Mouse (Mus musculus): ENCODE measurements around the gene Rph3a. TPM values are rescaled to one million over a fixed set of nuclear protein-coding genes. Genes with fewer than 3 reads are reported as not detected.

Rph3a gene
- not detected for total RNA-seq (2021)

GRCm38 (mm10) chr5:121009811-121010569 lies at the start of gene Rph3a:
Gene Rph3a (minus strand): TSS chr5:121010092.
- intact Hi-C loops (cut with DNase I), result no loop called here
- no peak for DNase-seq

GRCm38 (mm10) chr5:121058261-121058660 lies 48.4 kb upstream of the Rph3a start:
- intact Hi-C loops (cut with DNase I), result no loop called here
- DNase-seq, result no peak

- DNase-seq, result no peak
- intact Hi-C loops (cut with DNase I), result no loop called here
Measured at GRCm38 (mm10) chr5:121053886-121054285, 44.0 kb upstream of the Rph3a start.

- intact Hi-C loops (cut with DNase I), result no loop called here
- peak in 1 of 2 experiments; percentile 4 for DNase-seq
Measured at GRCm38 (mm10) chr5:121041791-121042190, 31.9 kb upstream of the Rph3a start.

- intact Hi-C loops (cut with DNase I), result no loop called here
- DNase-seq, result no peak
Measured at GRCm38 (mm10) chr5:121039465-121039864, 29.6 kb upstream of the Rph3a start.

- DNase-seq, result no peak
- intact Hi-C loops (cut with DNase I), result no loop called here
Measured at GRCm38 (mm10) chr5:121030161-121030560, 20.3 kb upstream of the Rph3a start.

- intact Hi-C loops (cut with DNase I), result no loop called here
- no peak for DNase-seq
Measured at GRCm38 (mm10) chr5:121019505-121019904, 9.6 kb upstream of the Rph3a start.

- DNase-seq, result no peak
- intact Hi-C loops (cut with DNase I), result no loop called here
Measured at GRCm38 (mm10) chr5:121017699-121018098, 7.8 kb upstream of the Rph3a start.

- DNase-seq, result no peak
- intact Hi-C loops (cut with DNase I), result no loop called here
Measured at GRCm38 (mm10) chr5:121016405-121016804, 6.5 kb upstream of the Rph3a start.

GRCm38 (mm10) chr5:121014496-121014895 lies 4.6 kb upstream of the Rph3a start:
- no peak for DNase-seq
- intact Hi-C loops (cut with DNase I), result no loop called here

GRCm38 (mm10) chr5:121011962-121012361 lies 2.1 kb upstream of the Rph3a start:
- intact Hi-C loops (cut with DNase I), result no loop called here
- no peak for DNase-seq

GRCm38 (mm10) chr5:121009406-121009805 lies 486 bp downstream of the Rph3a start:
- intact Hi-C loops (cut with DNase I), result no loop called here
- peak; percentile 31 to 49 for DNase-seq

GRCm38 (mm10) chr5:121008411-121009239 lies 1.3 kb downstream of the Rph3a start:
- no peak for DNase-seq
- intact Hi-C loops (cut with DNase I), result no loop called here

GRCm38 (mm10) chr5:121007563-121007962 lies 2.3 kb downstream of the Rph3a start:
- intact Hi-C loops (cut with DNase I), result no loop called here
- DNase-seq, result no peak

GRCm38 (mm10) chr5:121007130-121007529 lies 2.8 kb downstream of the Rph3a start:
- intact Hi-C loops (cut with DNase I), result no loop called here

GRCm38 (mm10) chr5:121006176-121006575 lies 3.7 kb downstream of the Rph3a start:
- intact Hi-C loops (cut with DNase I), result no loop called here

More at GRCm38 (mm10) chr5:121007130-121007529, 2.8 kb downstream of the Rph3a start:
- DNase-seq, result no peak

GRCm38 (mm10) chr5:121003781-121004180 lies 6.1 kb downstream of the Rph3a start:
- no peak for DNase-seq
- intact Hi-C loops (cut with DNase I), result no loop called here

More at GRCm38 (mm10) chr5:121006176-121006575, 3.7 kb downstream of the Rph3a start:
- no peak for DNase-seq

GRCm38 (mm10) chr5:120999573-120999972 lies 10.3 kb downstream of the Rph3a start:
- intact Hi-C loops (cut with DNase I), result no loop called here
- no peak for DNase-seq

- intact Hi-C loops (cut with DNase I), result no loop called here
- DNase-seq, result no peak
Measured at GRCm38 (mm10) chr5:120988373-120988772, 21.5 kb downstream of the Rph3a start.

GRCm38 (mm10) chr5:120983029-120983428 lies 26.9 kb downstream of the Rph3a start:
- no peak for DNase-seq
- intact Hi-C loops (cut with DNase I), result no loop called here

GRCm38 (mm10) chr5:120981211-120981610 lies 28.7 kb downstream of the Rph3a start:
- intact Hi-C loops (cut with DNase I), result no loop called here
- no peak for DNase-seq

- intact Hi-C loops (cut with DNase I), result no loop called here
- DNase-seq, result no peak
Measured at GRCm38 (mm10) chr5:120980116-120980515, 29.8 kb downstream of the Rph3a start.
